23 mouse cellular contexts compared by ENCODE assay signal in the genomic region with DNA sequence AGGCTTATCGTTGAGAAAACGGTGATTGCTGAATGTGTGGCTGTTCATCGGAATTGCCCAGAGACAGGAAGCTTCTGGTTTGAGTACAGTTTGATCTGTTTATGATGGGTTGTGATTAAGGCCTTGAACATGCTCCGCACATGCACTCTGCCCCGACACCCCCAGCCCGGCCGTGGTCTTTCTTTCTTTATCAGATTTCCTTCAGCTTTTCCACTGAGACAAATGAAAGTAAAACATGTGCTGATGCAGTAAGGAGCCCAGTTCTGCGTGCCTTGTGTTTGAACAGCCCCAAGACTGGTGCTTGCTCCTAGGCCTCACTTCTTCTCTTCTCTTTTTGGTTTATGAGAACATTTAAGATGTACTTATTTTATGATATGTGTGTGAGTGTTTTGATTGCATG. TPM values are rescaled to one million over a fixed set of nuclear protein-coding genes. Genes with fewer than 3 reads are reported as not detected.
DNase-seq lines count a peak whose midpoint lies in the region; ATAC-seq and TF ChIP-seq lines count a peak whose summit lies in the region.
"Had no signal": no experiment of that assay in that cellular context is flagged by ENCODE, and none has a peak within 500 bp of the region (broad histone marks: within the 10 kb centered on the region; RNA-seq: fewer than 3 reads in every experiment).

No protein-coding gene starts in this region.

- no peak for DNase-seq in liver, embryonic 11.5 days (ENCODE audit: low spot score)
- peak; percentile 61 for DNase-seq in CD4-positive helper T cell, adult 2 months (ENCODE audit: low read depth, low spot score)
- DNase-seq in thymus, adult 2 months = peak; percentile 25
- no peak for DNase-seq in left cerebral cortex, postnatal 14 days (ENCODE audit: low spot score in 2 of 2)
- DNase-seq in layer of hippocampus, adult 9-11 months = no peak
- DNase-seq in urinary bladder, postnatal 10 days (ENCODE audit: low spot score) = no peak
- DNase-seq: adrenal gland, postnatal 36 days; cerebellum, adult 11-12 months; cerebellum, postnatal 25 days; forebrain, postnatal 0 days; gastrocnemius, postnatal 36 days; heart, postnatal 36 days; kidney, adult 8-10 months; kidney, postnatal 14 days; lung, postnatal 14 days; right cerebral cortex, adult 18-20 months had no signal

- H3K4me2 ChIP-seq in liver, embryonic 11.5 days = 0 out of 2 replicates have a peak overlapping the region, but pooled peaks have one; percentile 6
- no peak overlapping the region for H3K4me2 ChIP-seq in liver, embryonic 12.5 days

- no peak for TF ChIP-seq CTCF in thymus, adult 2 months (IDR thresholded peaks at IDR 0.05; ENCODE audit: borderline replicate concordance, control insufficient read depth, extremely low read depth, insufficient read depth, low read length, poor library complexity)

- ATAC-seq in liver, embryonic 11.5 days (replicated peaks; ENCODE audit: low FRiP score) = no peak
- no peak for ATAC-seq in liver, embryonic 12.5 days
- ATAC-seq in activated CD4-positive, CD25-positive, alpha-beta regulatory T cell, adult 4 months = peak; percentile 17
- ATAC-seq: forebrain, postnatal 0 days; Patski had no signal

- no peak overlapping the region for H3K27ac ChIP-seq in liver, embryonic 11.5 days (ENCODE audit: low read depth, low read length)
- no peak overlapping the region for H3K27ac ChIP-seq in liver, embryonic 12.5 days
- peak overlapping the region; percentile 98 for H3K27ac ChIP-seq in thymus, adult 2 months (ENCODE audit: control insufficient read depth, insufficient read depth, low read length)
- H3K27ac ChIP-seq: left cerebral cortex, adult 2 months; limb, embryonic 12.5 days had no signal

- H3K4me3 ChIP-seq in liver, embryonic 11.5 days (ENCODE audit: low read depth, low read length) = no peak overlapping the region
- H3K4me3 ChIP-seq in liver, embryonic 12.5 days = no peak overlapping the region
- H3K4me3 ChIP-seq in thymus, adult 2 months (ENCODE audit: control insufficient read depth, insufficient read depth, low read length) = peak overlapping the region; percentile 10; the same call in 1 of the 2 replicates
- H3K4me3 ChIP-seq: heart, embryonic 12.5 days; left cerebral cortex, adult 2 months had no signal

- H3K9ac ChIP-seq in liver, embryonic 11.5 days (ENCODE audit: low read depth, low read length) = no peak overlapping the region
- H3K9ac ChIP-seq in liver, embryonic 12.5 days = no peak overlapping the region
- H3K9ac ChIP-seq: forebrain, postnatal 0 days; heart, embryonic 12.5 days; limb, embryonic 12.5 days had no signal

- H3K27me3 ChIP-seq in liver, embryonic 11.5 days (replicated peaks; ENCODE audit: control insufficient read depth, insufficient read depth, low read length) = no peaks in the 10 kb centered on the region
- H3K27me3 ChIP-seq in liver, embryonic 12.5 days (replicated peaks) = no peaks in the 10 kb centered on the region
- H3K27me3 ChIP-seq in thymus, adult 2 months (ENCODE audit: control insufficient read depth, insufficient read depth, low read length) = no peaks in the 10 kb centered on the region
- H3K27me3 ChIP-seq: heart, embryonic 12.5 days; limb, embryonic 12.5 days; Patski had no signal

- TF ChIP-seq POLR2A in thymus, adult 2 months (IDR thresholded peaks at IDR 0.05; ENCODE audit: control insufficient read depth, extremely low read depth, insufficient read depth, low read length, poor library complexity) = no peak

- WGBS in liver, embryonic 11.5 days = 62% methylated on average over 8 of the region's 8 CpGs
- 50% methylated on average over 8 of the region's 8 CpGs for WGBS in liver, embryonic 12.5 days (ENCODE audit: insufficient replicate concordance)
- WGBS in thymus, adult 2 months = 11% methylated on average over 8 of the region's 8 CpGs

- 0 out of 2 replicates have a peak, but pooled peaks cover 2% of the 10 kb centered on the region for H3K4me1 ChIP-seq in liver, embryonic 11.5 days (replicated peaks; ENCODE audit: control insufficient read depth, insufficient read depth, low read length)
- peaks cover 11% of the 10 kb centered on the region for H3K4me1 ChIP-seq in liver, embryonic 12.5 days
- H3K4me1 ChIP-seq in thymus, adult 2 months (replicated peaks; ENCODE audit: control insufficient read depth, insufficient read depth, low read length) = peaks cover 19% of the 10 kb centered on the region

- H3K36me3 ChIP-seq in liver, embryonic 11.5 days (ENCODE audit: control insufficient read depth, insufficient read depth, low read length) = no peaks in the 10 kb centered on the region; the same call in 1 of the 2 replicates
- peaks cover 14% of the 10 kb centered on the region for H3K36me3 ChIP-seq in liver, embryonic 12.5 days
- H3K36me3 ChIP-seq in thymus, adult 2 months (ENCODE audit: control insufficient read depth, insufficient read depth, low read length) = no peaks in the 10 kb centered on the region
- H3K36me3 ChIP-seq: limb, embryonic 12.5 days had no signal

- intact Hi-C loops in left cerebral cortex, postnatal 14 days (cut with DNase I) = no loop called here

- H3K9me3 ChIP-seq in liver, embryonic 11.5 days (ENCODE audit: control insufficient read depth, low read length) = no peaks in the 10 kb centered on the region
- no peaks in the 10 kb centered on the region for H3K9me3 ChIP-seq in liver, embryonic 12.5 days (replicated peaks)
- H3K9me3 ChIP-seq: forebrain, embryonic 10.5 days; heart, embryonic 12.5 days; limb, embryonic 12.5 days had no signal

RNA-seq across cellular contexts. Expression of a gene that starts 1.7 kb away (rescaled TPM):
- polyA plus RNA-seq in liver, embryonic 11.5 days (2014; fragmentation: Nextera tagmentation; extraction: Ambion mirVana) = 56.6 and 58.7 TPM in 2 replicates
- 34.9 and 36.0 TPM in 2 replicates for polyA plus RNA-seq in liver, embryonic 12.5 days (2016; fragmentation: Nextera tagmentation; extraction: Ambion mirVana)
- 100 to 1,000 TPM; 111 to 120 TPM for polyA plus RNA-seq in activated CD4-positive, CD25-positive, alpha-beta regulatory T cell, adult 4 months (2017; shearing (Covaris generic))
- polyA plus RNA-seq in thymus, adult 2 months (2012; rRNA removed) = 15.0 and 19.8 TPM in 2 replicates
- total RNA-seq in left cerebral cortex, postnatal 14 days (2021) = 10 to 100 TPM; 22.7 to 25.6 TPM

RNA-seq across cellular contexts. Expression of a gene that starts 55.8 kb away (rescaled TPM):
- 95.6 and 103 TPM in 2 replicates for polyA plus RNA-seq in liver, embryonic 11.5 days (2014; fragmentation: Nextera tagmentation; extraction: Ambion mirVana)
- polyA plus RNA-seq in liver, embryonic 12.5 days (2016; fragmentation: Nextera tagmentation; extraction: Ambion mirVana) = 65.6 and 67.5 TPM in 2 replicates
- polyA plus RNA-seq in activated CD4-positive, CD25-positive, alpha-beta regulatory T cell, adult 4 months (2017; shearing (Covaris generic)) = 10 to 100 TPM; 37.7 to 48.6 TPM
- 12.3 and 12.6 TPM in 2 replicates for polyA plus RNA-seq in thymus, adult 2 months (2012; rRNA removed)
- total RNA-seq in left cerebral cortex, postnatal 14 days (2021) = 1 to 10 TPM; 5.7 to 7.4 TPM

RNA-seq across cellular contexts. Expression of a gene that starts 55.8 kb away (rescaled TPM):
- 18.0 and 18.4 TPM in 2 replicates for polyA plus RNA-seq in liver, embryonic 11.5 days (2014; fragmentation: Nextera tagmentation; extraction: Ambion mirVana)
- polyA plus RNA-seq in liver, embryonic 12.5 days (2016; fragmentation: Nextera tagmentation; extraction: Ambion mirVana) = 17.1 and 17.4 TPM in 2 replicates
- 1 to 10 TPM; 4.4 to 5.1 TPM for polyA plus RNA-seq in activated CD4-positive, CD25-positive, alpha-beta regulatory T cell, adult 4 months (2017; shearing (Covaris generic))
- polyA plus RNA-seq in thymus, adult 2 months (2012; rRNA removed) = 3.5 and 4.0 TPM in 2 replicates
- total RNA-seq in left cerebral cortex, postnatal 14 days (2021) = under 1 TPM; 0.77 to 0.80 TPM

Comparison
In these comparisons a context has a peak if more than half of its experiments do, and no peak if none do; other contexts are left out.
1. DNase-seq: peak in CD4-positive helper T cell, adult 2 months (single experiment) and thymus, adult 2 months (single experiment); none in liver, embryonic 11.5 days (single experiment), left cerebral cortex, postnatal 14 days (0 of 2), layer of hippocampus, adult 9-11 months (single experiment) and urinary bladder, postnatal 10 days (single experiment).